Mouse (Mus musculus) gastrocnemius, postnatal 36 days (tissue): ENCODE data around the gene Thra. TPM values are rescaled to one million over a fixed set of nuclear protein-coding genes. Genes with fewer than 3 reads are reported as not detected.

ENCODE experiments used
- DNase-seq, 2 experiments: peaks; one replicate each; pipeline ENCODE4 v3.0.0; 2022
- intact Hi-C: fragments of 180-260 bp; cut with DNase I; formaldehyde crosslinking; loops from one replicate; pipeline ENCODE4 v1.15.1; 2025
- total RNA-seq, 2 experiments: library from RNA; stranded (reverse); gene quantifications; 2 replicates each; pipeline ENCODE4 v1.2.3; 2021

Gene Thra
- total RNA-seq, 2 experiments from 2014 or later: 72.6 to 75.7 TPM

- intact Hi-C loops: loop anchor here (2.0 to 5.0 kb wide), 3 partner anchors 40 to 71 kb away; partner anchors contain the start of gene Thra
- DNase-seq: peak; percentile 67 to 84
These were observed 48.2 kb downstream of the Thra start for GRCm38 (mm10) chr11:98788550-98789218.

- peak in 1 of 2 experiments; percentile 46 for DNase-seq
- intact Hi-C loops: loop anchor here (2.0 to 5.0 kb wide), 3 partner anchors 39 to 72 kb away; partner anchors contain the start of gene Thra
These were observed 48.9 kb downstream of the Thra start for GRCm38 (mm10) chr11:98789219-98789807.

GRCm38 (mm10) chr11:98789824-98790223, 49.4 kb downstream of the Thra start:
- DNase-seq: no peak
- intact Hi-C loops: loop anchor here (2.0 to 5.0 kb wide), 4 partner anchors 39 to 117 kb away; partner anchors contain the start of genes Cdc6 and Thra

- intact Hi-C loops: loop anchor here (5.0 kb wide), 1 partner anchor 117 kb away; the partner anchor contains the start of gene Cdc6
- DNase-seq: no peak
These were observed 50.3 kb downstream of the Thra start for GRCm38 (mm10) chr11:98790631-98791205.

- no peak for DNase-seq
- intact Hi-C loops: loop anchor here (5.0 kb wide), 1 partner anchor 116 kb away; the partner anchor contains the start of gene Cdc6
These were observed 51.0 kb downstream of the Thra start for GRCm38 (mm10) chr11:98791448-98791847.

GRCm38 (mm10) chr11:98792081-98792480, 51.6 kb downstream of the Thra start:
- intact Hi-C loops: loop anchor here (5.0 kb wide), 1 partner anchor 115 kb away; the partner anchor contains the start of gene Cdc6
- no peak for DNase-seq

- DNase-seq: peak; percentile 69 to 79
- intact Hi-C loops: loop anchor here (5.0 kb wide), 1 partner anchor 113 kb away; the partner anchor contains the start of gene Cdc6
These were observed 54.1 kb downstream of the Thra start for GRCm38 (mm10) chr11:98794469-98795014.

GRCm38 (mm10) chr11:98795015-98795713, 54.7 kb downstream of the Thra start, which contains the start of gene Msl1:
Msl1 (plus strand) TSS chr11:98795516.
- intact Hi-C loops: no loop called here

GRCm38 (mm10) chr11:98795714-98796514, 55.5 kb downstream of the Thra start:
- DNase-seq: peak in 1 of 2 experiments; percentile 23
- intact Hi-C loops: no loop called here

More at GRCm38 (mm10) chr11:98795015-98795713, 54.7 kb downstream of the Thra start, which contains the start of gene Msl1:
- peak; percentile 85 to 86 for DNase-seq

- intact Hi-C loops: no loop called here
- DNase-seq: peak; percentile 40 to 68
These were observed 56.2 kb downstream of the Thra start for GRCm38 (mm10) chr11:98796515-98797216.

GRCm38 (mm10) chr11:98797306-98797705, 56.9 kb downstream of the Thra start:
- no peak for DNase-seq
- intact Hi-C loops: no loop called here

- intact Hi-C loops: no loop called here
- DNase-seq: no peak
These were observed 57.5 kb downstream of the Thra start for GRCm38 (mm10) chr11:98797909-98798308.

- DNase-seq: no peak
- intact Hi-C loops: no loop called here
These were observed 64.2 kb downstream of the Thra start, which contains the start of gene Casc3 for GRCm38 (mm10) chr11:98804605-98805004. Casc3 (plus strand) TSS chr11:98804905.

- intact Hi-C loops: no loop called here
- no peak for DNase-seq
These were observed 68.0 kb downstream of the Thra start for GRCm38 (mm10) chr11:98808417-98808816.

GRCm38 (mm10) chr11:98809457-98810290, 69.2 kb downstream of the Thra start:
- intact Hi-C loops: no loop called here
- DNase-seq: peak; percentile 96 to 97

- intact Hi-C loops: no loop called here
- DNase-seq: no peak
These were observed 70.2 kb downstream of the Thra start for GRCm38 (mm10) chr11:98810686-98811085.

GRCm38 (mm10) chr11:98816706-98817239, 76.3 kb downstream of the Thra start:
- DNase-seq: no peak
- intact Hi-C loops: no loop called here
